Mouse (Mus musculus) embryonic facial prominence, embryonic 11.5 days (tissue): ENCODE results near the gene Mvp. TPM values are rescaled to one million over a fixed set of nuclear protein-coding genes. Genes with fewer than 3 reads are reported as not detected.

ENCODE experiments used
- ATAC-seq: fragments of 200-750 bp; cut with Nextera tagmentation; replicated peaks from 2 replicates; pipeline ENCODE4 v1.8.0; 2017; ENCODE audit warnings: low read depth; ENCODE audit not compliant: insufficient number of reproducible peaks, low FRiP score, low TSS enrichment
- DNase-seq: peaks from one replicate; pipeline ENCODE4 v3.0.0-alpha.2; 2015; ENCODE audit warnings: low spot score
- H3K27ac ChIP-seq: fragments of 300-500 bp; sonication (generic); replicated peaks from 2 replicates; pipeline ENCODE4 v1.5.1; 2014; ENCODE audit warnings: mild to moderate bottlenecking, low read depth, low read length, control low read depth
- H3K27me3 ChIP-seq: fragments of 300-500 bp; sonication (generic); 2 replicates; pipeline ENCODE4 v1.6.1; 2014; ENCODE audit warnings: mild to moderate bottlenecking, low read length, moderate library complexity, mixed read lengths; ENCODE audit not compliant: control insufficient read depth, insufficient read depth
- H3K36me3 ChIP-seq: fragments of 300-500 bp; sonication (generic); replicated peaks from 2 replicates; pipeline ENCODE4 v1.6.1; 2014; ENCODE audit warnings: low read depth, mild to moderate bottlenecking, low read length, moderate library complexity, mixed read lengths; ENCODE audit not compliant: control insufficient read depth, insufficient read depth
- H3K4me1 ChIP-seq: fragments of 300-500 bp; sonication (generic); 2 replicates; pipeline ENCODE4 v1.6.1; 2014; ENCODE audit warnings: low read length, mixed read lengths; ENCODE audit not compliant: control insufficient read depth, insufficient read depth
- H3K4me2 ChIP-seq: fragments of 300-500 bp; sonication (generic); 2 replicates; pipeline ENCODE4 v1.6.1; 2014; ENCODE audit warnings: low read depth, mild to moderate bottlenecking, control low read depth, low read length, moderate library complexity
- H3K4me3 ChIP-seq: fragments of 300-500 bp; sonication (generic); 2 replicates; pipeline ENCODE4 v1.5.1; 2014; ENCODE audit warnings: low read depth, low read length, control low read depth
- H3K9ac ChIP-seq: fragments of 300-500 bp; sonication (generic); replicated peaks from 2 replicates; pipeline ENCODE4 v1.6.1; 2014; ENCODE audit warnings: mild to moderate bottlenecking, control low read depth, low read length
- H3K9me3 ChIP-seq: fragments of 300-500 bp; sonication (generic); replicated peaks from 2 replicates; pipeline ENCODE4 v1.6.1; 2016; ENCODE audit warnings: mild to moderate bottlenecking, low read length, inconsistent platforms, mixed read lengths; ENCODE audit not compliant: control insufficient read depth
- WGBS: fragments of 180-500 bp; shearing (Covaris S2); extraction: QIAGEN DNeasy Blood & Tissue Kit; methylation state at CpG from one replicate; pipeline ENCODE4 v1.1.7; 2014; 5-methylcytosine and 5-hydroxymethylcytosine counted together
- polyA plus RNA-seq: library from polyadenylated mRNA; unstranded; fragments of >200 nt; fragmentation: Nextera tagmentation; extraction: Ambion mirVana; gene quantifications from 2 replicates; pipeline ENCODE4 v1.2.1, GENCODE M21; 2014

Gene Mvp
- polyA plus RNA-seq, 1 experiment from 2014 or later, result 2.6 TPM

DNA sequence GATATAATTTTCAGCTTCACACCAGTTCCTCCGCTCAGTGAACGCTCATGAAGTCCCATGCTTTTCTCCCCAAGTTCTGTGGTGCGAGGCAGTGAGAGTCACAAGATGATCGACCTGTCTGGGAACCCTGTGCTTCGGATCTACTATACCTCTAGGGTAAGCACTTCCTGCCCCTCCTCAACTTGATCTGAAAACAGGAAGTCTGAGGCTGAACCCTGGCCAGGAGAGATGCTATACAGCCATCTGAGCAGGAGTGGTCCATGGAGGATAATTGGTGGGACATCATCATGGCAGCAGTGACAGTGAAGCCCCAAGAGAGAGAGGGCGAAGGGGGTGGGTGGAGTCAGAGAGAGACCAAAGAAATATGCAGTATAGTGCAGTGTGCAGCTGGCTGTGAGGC, 35.6 kb downstream of the Mvp start:
- DNase-seq (no peak), ATAC-seq (no peak)
- H3K9me3 ChIP-seq, result no peaks in the 10 kb centered on the region
- no peaks in the 10 kb centered on the region for H3K4me1 ChIP-seq
- peaks cover 5% of the 10 kb centered on the region for H3K36me3 ChIP-seq
- H3K27me3 ChIP-seq, result no peaks in the 10 kb centered on the region
- no peak overlapping the region for H3K4me3 ChIP-seq
- no peak overlapping the region for H3K4me2 ChIP-seq
- 88% methylated on average over 6 of the region's 6 CpGs for WGBS
- H3K27ac ChIP-seq, result no peak overlapping the region
- H3K9ac ChIP-seq, result no peak overlapping the region

DNA sequence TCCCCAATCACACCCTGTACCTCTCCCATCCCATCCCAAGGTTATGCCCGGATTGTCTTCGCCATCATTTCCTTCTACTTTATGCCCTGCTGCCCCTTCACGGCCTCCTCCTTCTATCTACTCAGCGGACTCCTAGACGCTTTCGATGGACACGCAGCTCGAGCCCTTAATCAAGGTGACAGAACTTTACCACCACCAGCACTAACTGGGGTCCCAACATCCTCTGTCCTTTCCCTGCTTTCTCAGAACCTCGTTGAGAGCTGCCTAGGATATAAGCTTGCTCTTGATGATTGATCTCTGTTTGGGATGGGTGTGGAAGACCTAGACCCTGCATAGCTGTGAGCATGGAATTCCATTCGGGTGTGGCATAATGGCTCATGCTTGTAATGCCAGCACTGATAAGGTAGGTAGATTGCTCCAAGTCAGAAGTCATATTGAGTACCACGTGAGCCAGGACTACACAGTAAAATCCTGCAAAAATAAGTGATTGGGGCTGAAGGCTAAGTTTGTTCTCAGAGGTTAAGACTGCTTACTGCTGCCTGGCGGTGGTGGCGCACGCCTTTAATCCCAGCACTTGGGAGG, 37.5 kb downstream of the Mvp start:
- H3K27ac ChIP-seq, result no peak overlapping the region

DNA sequence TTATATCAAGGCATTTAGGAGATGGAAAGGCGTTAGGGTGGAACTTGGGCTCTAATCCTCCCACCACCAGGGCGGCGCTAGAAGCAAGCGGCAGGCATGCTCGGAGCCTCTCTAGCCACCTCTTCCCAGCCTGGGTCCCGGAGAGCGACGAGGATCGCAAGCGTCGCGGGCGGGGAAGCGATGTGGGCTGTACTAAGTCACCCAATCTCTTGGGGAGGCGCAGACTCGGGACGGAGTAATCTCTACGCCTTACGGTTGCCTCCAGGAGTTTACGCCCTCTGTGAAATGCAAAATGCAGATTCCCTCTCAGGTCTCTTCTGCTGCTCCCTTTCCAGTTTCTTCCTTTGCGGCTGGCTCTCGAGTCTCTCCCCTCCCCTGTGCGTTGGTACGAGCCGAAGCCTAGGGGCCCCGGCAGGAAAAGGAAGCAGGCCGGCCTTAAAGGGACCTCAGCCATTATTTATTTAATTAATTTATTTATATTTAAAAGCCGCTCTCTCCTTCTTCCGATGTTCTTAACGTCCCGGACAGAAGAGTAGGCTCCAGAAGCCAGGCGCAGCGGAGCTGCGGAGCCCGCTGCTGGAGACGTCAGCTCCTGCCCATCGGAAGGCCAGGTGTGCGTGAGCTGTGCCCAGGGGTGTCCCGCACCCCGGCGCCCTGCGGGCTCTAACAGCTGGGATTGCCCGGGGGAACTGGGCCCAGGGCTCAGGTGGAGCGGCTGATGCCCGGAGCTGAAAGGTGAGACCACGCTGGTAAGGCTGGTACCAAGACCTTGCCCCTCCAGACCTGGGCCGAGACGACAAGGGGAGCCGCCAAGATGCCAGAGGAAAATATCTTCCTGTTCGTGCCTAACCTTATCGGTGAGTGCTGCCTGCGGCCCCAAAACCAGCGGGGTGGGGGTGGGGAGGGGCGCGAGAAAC, 38.2 kb downstream of the Mvp start, which contains the start of gene Cdiptos:
TSS of gene Cdiptos (minus strand) at position 149 of the 917 bp plus-strand sequence.
- Histone ChIP-seq H3K27ac (peak within 1 kb of the TSS; percentile 82), H3K4me1 (no peaks in the 10 kb centered on the region), H3K9me3 (no peaks in the 10 kb centered on the region), H3K9ac (peak within 1 kb of the TSS; percentile 93), H3K27me3 (no peaks in the 10 kb centered on the region), H3K4me3 (peak within 1 kb of the TSS; percentile 89), H3K4me2 (peak within 1 kb of the TSS; percentile 65), H3K36me3 (peaks cover 5% of the 10 kb centered on the region)
- ATAC-seq (peak; percentile 92), DNase-seq (peak; percentile 98)
- under 1% methylated on average over 55 of the region's 55 CpGs for WGBS

More for the DNA sequence above, 37.5 kb downstream of the Mvp start:
- Histone ChIP-seq H3K4me2 (peak overlapping the region; percentile 65), H3K36me3 (peaks cover 5% of the 10 kb centered on the region), H3K4me3 (peak overlapping the region; percentile 89), H3K9ac (peak overlapping the region; percentile 93), H3K9me3 (no peaks in the 10 kb centered on the region), H3K27me3 (no peaks in the 10 kb centered on the region), H3K4me1 (no peaks in the 10 kb centered on the region)
- DNase-seq, result no peak
- WGBS, result 27% methylated on average over 14 of the region's 14 CpGs
- ATAC-seq, result no peak

DNA sequence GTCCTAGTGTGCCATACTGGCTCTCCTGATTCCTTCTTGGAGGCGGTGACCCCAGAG, 38.7 kb downstream of the Mvp start, which contains the start of gene Cdipt:
TSS of gene Cdipt (plus strand) at position 22 of the 57 bp plus-strand sequence.
- no peaks in the 10 kb centered on the region for H3K27me3 ChIP-seq
- peak within 1 kb of the TSS; percentile 82 for H3K27ac ChIP-seq
- peak within 1 kb of the TSS; percentile 89 for H3K4me3 ChIP-seq
- ATAC-seq (no peak), DNase-seq (no peak)
- peaks cover 5% of the 10 kb centered on the region for H3K36me3 ChIP-seq
- no peaks in the 10 kb centered on the region for H3K4me1 ChIP-seq
- 7% methylated on average over 1 of the region's 1 CpGs for WGBS
- H3K4me2 ChIP-seq, result peak within 1 kb of the TSS; percentile 65
- no peaks in the 10 kb centered on the region for H3K9me3 ChIP-seq
- peak within 1 kb of the TSS; percentile 93 for H3K9ac ChIP-seq

DNA sequence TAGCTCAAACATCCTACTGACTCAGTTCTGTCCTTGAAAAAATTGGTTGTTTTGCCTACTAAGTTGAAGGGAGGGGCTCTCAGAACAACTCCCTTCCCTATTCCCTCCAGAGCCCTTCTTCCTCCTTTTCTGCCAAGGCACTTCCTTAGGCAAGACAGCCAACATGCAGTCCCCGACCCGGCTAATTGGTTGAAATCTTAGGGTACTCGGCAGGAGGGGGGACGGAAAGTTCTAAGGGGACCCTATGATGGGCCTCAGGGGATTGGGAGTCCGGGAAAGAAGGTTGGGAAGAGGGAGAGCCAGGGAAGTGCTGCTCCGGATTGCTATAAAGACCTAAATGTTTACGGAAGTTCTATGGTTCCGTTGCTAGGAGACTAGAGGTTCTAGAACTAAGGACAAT, 38.9 kb downstream of the Mvp start:
- no peaks in the 10 kb centered on the region for H3K27me3 ChIP-seq
- H3K27ac ChIP-seq, result no peak overlapping the region
- WGBS, result 15% methylated on average over 8 of the region's 8 CpGs
- H3K9ac ChIP-seq, result peak overlapping the region; percentile 25; the same call in 1 of the 2 replicates
- H3K4me2 ChIP-seq, result peak overlapping the region; percentile 16
- H3K9me3 ChIP-seq, result no peaks in the 10 kb centered on the region
- H3K4me3 ChIP-seq, result peak overlapping the region; percentile 11
- ATAC-seq (no peak), DNase-seq (no peak)
- H3K4me1 ChIP-seq, result no peaks in the 10 kb centered on the region
- peaks cover 5% of the 10 kb centered on the region for H3K36me3 ChIP-seq

DNA sequence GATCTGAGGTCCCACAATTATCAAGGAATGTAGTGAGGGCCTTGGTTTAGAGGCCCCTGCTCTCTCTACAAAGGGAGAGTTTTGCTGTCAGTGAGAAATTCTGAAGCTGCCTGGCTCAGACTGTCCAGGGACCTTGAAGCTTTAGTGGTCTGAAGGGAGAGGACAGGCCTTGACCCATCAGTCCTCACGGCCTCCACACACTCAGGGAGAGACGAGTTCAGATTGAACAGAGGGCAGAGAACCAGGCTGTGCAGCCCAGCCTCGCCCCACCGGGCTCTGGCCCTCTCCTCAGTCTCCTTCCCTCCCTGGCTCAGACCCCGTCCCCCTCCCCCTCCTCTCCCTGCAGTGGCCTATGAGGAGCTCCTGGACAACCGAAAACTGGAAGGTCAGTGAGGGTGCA, 47.1 kb downstream of the Mvp start:
- 56% methylated on average over 6 of the region's 6 CpGs for WGBS
- no peaks in the 10 kb centered on the region for H3K36me3 ChIP-seq
- H3K4me1 ChIP-seq, result no peaks in the 10 kb centered on the region
- peaks cover 7% of the 10 kb centered on the region; the same call in 1 of the 2 replicates for H3K27me3 ChIP-seq
- DNase-seq (no peak), ATAC-seq (no peak)
- H3K9ac ChIP-seq, result no peak overlapping the region
- H3K4me3 ChIP-seq, result no peak overlapping the region
- no peaks in the 10 kb centered on the region for H3K9me3 ChIP-seq
- H3K4me2 ChIP-seq, result no peak overlapping the region
- H3K27ac ChIP-seq, result no peak overlapping the region

DNA sequence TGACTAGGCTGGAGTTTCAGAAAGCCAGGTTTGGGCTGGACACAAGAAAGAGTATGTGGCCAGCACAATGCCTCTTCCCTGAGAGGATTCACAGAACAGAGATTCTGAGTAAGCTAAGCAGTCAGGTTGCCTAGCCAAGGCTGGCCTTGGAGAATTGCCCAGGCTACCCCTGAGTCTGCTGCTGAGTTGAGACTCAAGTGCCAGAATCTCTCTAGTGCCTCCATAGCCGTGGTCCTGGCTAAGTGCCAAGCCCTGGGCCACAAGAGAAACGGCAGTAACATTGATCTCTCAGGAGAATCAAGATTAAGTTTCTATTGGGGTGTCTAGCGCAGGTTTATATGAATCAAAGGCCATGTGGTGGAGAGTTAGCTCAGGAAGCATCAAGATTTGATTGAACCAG, 48.9 kb downstream of the Mvp start:
- Histone ChIP-seq H3K9ac (no peak overlapping the region), H3K27me3 (peaks cover 7% of the 10 kb centered on the region; the same call in 1 of the 2 replicates), H3K4me2 (no peak overlapping the region), H3K36me3 (no peaks in the 10 kb centered on the region), H3K27ac (no peak overlapping the region), H3K4me1 (no peaks in the 10 kb centered on the region), H3K9me3 (no peaks in the 10 kb centered on the region), H3K4me3 (no peak overlapping the region)
- ATAC-seq (no peak), DNase-seq (no peak)
- 81% methylated on average over 3 of the region's 3 CpGs for WGBS

DNA sequence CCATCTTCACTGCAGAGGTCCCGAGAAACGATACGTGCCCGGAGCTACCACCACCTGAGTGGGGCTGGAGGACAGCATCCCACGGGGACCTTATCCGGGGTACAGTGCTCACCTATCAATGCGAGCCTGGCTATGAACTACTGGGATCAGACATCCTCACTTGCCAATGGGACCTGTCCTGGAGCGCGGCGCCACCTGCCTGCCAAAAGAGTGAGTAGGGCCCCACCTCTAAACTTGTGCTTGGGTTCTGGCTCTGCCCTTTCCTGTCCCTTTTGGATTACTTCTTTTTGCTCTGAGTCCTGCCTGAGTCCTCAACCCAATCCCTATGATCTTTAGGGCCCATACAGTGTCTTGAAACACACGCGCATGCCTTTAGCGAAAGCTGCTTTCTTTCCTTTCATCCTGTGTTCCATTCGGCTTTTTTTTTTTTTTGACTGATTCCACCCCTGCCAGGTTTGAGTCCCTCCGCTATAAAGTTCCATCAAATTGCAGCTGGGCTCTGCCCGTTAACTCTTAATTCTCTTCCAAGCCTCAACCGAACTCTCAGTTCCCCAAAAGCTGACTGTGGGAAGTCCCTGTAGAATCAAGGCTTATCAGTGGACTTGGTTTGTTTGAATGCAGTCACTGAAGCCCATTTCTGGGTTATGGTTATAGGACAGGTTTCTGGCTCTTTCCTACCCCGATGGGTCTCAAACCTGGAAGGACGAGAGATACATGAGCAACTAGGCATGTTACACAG, 50.7 kb downstream of the Mvp start:
- peak; percentile 52 for DNase-seq
- no peak overlapping the region for H3K4me3 ChIP-seq
- H3K4me2 ChIP-seq, result peak overlapping the region; percentile 11; the same call in 1 of the 2 replicates
- WGBS, result 30% methylated on average over 19 of the region's 19 CpGs
- no peak overlapping the region for H3K9ac ChIP-seq
- H3K4me1 ChIP-seq, result no peaks in the 10 kb centered on the region
- H3K36me3 ChIP-seq, result no peaks in the 10 kb centered on the region
- no peak overlapping the region for H3K27ac ChIP-seq
- no peaks in the 10 kb centered on the region for H3K9me3 ChIP-seq
- H3K27me3 ChIP-seq, result peaks cover 7% of the 10 kb centered on the region; the same call in 1 of the 2 replicates
- no peak for ATAC-seq
